Mouse (Mus musculus) T-helper 17 cell (primary cell): ENCODE measurements around the gene Zfp710.

ENCODE experiments used
- in situ Hi-C, 2 experiments: fragments of 300-600 bp; cut with MboI, MseI; formaldehyde crosslinking; loops; 1 replicate in 1 of 2; 2 replicates in 1 of 2; pipeline ENCODE4 v1.15.1; 2025; ENCODE audit warnings: high pct_unique_total_duplicates in 2 of 2

Gene Zfp710

DNA sequence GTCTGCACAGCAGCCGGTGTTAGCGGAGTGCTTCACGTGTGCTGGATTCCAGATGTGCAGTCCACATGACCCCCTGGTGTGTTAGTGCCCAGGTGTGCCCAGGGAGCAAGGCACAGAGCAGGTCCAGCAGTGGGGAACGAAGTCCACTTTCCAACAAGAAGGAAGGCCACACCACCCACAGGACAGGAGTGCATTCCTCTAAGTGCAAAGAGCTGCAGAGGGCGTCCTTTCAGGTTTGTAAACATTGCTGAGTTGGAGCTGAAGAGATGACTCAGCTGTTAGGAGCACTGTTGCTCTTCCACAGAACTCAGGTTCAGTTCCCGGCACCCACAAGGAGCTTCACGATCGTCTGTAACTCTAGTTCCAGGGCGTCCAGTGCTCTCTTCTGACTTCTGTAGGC lies 28.5 kb downstream of the Zfp710 start:
- in situ Hi-C loops, result no loop called here

DNA sequence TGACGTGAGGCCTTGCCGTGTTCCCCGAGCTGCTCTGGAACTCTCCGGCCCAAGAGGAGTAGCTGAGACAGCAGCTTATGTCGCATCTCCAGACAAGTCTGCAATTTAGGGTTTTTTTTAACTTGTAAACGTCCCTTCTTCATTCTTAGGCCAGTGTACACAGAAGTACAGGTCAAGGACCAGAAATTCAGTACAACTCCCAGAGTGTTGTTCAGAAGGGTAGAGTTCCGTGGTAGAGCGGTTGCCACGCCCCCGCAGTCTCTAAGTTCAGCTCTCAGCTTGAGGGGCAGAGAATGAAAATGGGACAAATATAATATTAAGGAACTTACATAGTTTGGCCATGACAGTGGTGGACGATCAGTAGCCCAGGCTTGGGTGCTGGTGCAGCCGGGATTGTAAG lies 31.2 kb downstream of the Zfp710 start:
- in situ Hi-C loops, result no loop called here

DNA sequence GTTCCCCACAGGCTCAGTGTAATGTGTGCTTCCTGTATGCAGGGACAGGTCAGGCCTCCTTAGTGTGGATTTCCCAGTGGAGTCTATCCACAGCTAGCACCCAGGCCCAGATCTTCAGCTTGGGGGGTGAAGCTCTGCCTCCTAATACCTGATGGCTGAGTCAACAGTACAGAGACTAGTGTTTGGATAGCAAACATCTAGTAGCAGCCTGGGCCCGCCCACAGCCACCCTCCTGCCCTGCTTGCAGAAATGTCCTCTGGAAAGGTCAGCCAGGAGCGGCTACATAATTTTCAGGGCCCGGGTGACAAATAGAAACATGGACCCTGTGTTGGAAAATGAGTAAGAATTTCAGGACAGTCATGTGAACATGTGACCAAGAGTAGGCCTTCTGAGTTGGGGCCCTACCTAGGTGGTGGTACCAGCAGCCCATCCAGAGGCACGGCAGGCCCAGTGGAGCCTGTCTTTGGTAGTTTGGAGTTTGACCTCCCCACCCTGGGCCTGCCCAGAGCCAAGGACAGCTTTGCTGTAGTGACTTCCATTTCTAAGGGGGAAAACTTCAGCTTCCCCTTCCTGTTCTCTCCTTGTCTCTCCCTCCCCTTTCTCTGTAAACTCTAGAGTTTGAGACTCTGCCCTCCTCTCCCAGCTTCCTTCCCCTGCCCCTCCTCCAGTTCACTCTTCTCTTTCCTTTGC lies 32.5 kb downstream of the Zfp710 start:
- in situ Hi-C loops, result no loop called here

DNA sequence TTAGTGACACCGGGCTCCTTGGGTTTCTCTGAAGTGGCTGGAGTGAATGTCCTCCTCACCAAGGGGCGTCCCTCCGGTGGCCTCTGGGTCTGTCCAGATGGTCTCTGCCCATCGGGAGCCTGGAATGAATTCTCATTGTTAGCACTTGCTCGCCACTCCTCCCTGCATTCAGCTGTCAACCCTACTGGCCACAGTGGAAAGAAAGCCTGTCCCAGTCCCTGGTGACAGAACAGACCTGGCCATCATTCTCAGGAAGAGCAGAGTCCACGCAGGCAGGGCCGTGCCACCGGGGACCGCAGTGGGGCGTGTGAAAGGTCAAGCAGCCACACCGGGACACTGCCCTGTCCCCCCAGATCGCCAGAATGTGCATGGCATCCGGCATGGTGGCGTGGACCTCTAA lies 33.2 kb downstream of the Zfp710 start:
- in situ Hi-C loops, result no loop called here

GRCm38 (mm10) chr7:80058405-80059063 lies 33.9 kb downstream of the Zfp710 start:
- in situ Hi-C loops, result no loop called here

GRCm38 (mm10) chr7:80059064-80059838 lies 34.6 kb downstream of the Zfp710 start:
- in situ Hi-C loops, result no loop called here

- in situ Hi-C loops, result no loop called here
Observed at GRCm38 (mm10) chr7:80060012-80060778, 35.6 kb downstream of the Zfp710 start.

- in situ Hi-C loops, result no loop called here
Observed at GRCm38 (mm10) chr7:80062083-80062826, 37.6 kb downstream of the Zfp710 start.

GRCm38 (mm10) chr7:80063244-80063643 lies 38.6 kb downstream of the Zfp710 start:
- in situ Hi-C loops, result no loop called here

GRCm38 (mm10) chr7:80063902-80064736 lies 39.5 kb downstream of the Zfp710 start:
- in situ Hi-C loops, result no loop called here

GRCm38 (mm10) chr7:80065250-80065649 lies 40.6 kb downstream of the Zfp710 start:
- in situ Hi-C loops, result no loop called here

DNA sequence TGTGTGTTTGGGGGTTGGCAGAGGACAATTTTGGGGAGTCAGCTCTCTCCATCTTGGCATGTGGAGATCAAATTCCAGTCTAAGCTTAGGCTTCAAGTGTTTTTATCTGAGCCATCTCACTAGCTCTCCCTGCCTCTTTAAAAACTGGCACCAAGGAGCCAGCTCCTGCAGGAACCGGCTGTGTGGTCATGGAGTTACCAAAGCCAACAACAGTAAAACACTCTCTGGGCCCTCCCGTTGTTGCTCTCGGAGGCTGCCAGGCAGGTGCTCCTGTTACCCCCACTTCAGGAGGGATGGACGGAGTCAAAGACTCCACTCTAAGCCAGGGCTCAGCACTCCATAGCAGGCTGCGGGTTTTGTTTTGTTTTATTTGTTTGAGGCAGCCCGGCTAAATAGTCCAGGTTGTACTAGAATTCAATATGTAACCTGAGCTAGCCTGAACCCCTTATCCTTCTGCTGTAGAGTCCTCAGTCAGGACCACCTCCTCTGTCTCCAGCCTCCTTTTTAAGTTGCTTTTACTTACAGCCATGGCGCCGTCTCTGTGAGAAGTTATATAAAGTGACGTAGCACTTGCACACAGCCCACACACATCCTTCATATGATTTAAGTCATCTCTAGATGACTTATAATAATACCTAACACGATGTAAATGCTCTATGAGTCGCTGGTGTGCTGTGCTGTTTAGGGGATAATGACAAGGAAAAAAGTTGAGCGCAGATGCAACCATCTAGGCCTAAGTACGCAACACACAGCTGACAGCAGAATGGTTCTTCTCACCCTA lies 42.3 kb downstream of the Zfp710 start:
- in situ Hi-C loops, result no loop called here

DNA sequence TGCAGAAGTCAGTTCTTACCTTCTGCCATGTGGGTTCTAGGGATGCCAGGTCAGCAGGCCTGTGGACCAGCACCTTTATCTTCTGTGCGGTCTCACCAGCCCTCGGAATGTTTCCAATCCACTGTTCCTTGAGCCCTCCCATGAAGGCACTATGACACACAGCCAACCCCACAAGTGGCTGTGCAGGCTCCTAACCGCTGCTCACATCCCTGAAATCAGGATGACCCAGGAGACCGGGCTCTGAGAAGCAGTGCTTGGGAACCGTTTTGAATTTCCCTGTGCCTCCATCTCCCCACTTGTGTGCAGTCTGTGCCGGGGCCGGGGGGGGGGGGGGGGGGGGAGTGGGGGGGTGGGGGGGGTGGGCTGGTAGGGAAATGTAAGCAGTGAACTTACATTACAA lies 43.7 kb downstream of the Zfp710 start:
- in situ Hi-C loops, result no loop called here

DNA sequence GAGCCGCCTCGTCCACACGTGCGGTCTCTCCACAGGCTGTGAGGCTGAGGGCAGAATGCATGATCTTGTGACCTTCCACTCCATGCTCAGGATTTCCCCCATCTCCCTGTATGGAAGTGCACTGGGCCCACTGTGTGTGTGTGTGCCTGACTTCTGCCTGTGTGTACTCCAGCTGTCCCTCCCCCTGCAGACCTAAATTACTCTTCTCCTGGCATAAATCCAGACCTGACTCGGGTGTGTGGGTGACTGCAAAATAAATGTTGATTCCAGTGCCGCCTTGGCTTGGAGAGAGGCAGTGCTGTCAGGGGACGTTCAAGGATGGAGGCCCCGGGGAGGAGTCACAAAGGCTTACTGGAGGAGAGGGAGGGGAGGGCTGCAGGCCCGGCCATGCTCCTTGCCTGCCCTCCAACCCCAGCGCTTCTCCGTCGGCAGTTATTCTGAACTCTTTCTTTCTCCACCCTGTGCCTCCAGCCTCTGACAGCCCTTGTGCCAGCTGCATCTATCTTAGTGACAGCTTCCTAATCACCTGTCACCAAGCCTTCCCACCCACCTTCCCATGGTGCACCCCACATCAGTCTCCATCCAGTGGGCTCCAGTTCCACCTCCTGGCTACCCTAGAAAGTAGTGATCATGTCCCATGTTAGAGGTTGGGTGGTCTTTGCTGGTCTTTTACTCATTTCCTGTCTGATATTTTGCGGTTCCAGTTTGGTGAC lies 45.2 kb downstream of the Zfp710 start:
- in situ Hi-C loops, result no loop called here

- in situ Hi-C loops, result no loop called here
Observed at GRCm38 (mm10) chr7:80071209-80071608, 46.6 kb downstream of the Zfp710 start.

GRCm38 (mm10) chr7:80072297-80072696 lies 47.7 kb downstream of the Zfp710 start:
- in situ Hi-C loops, result no loop called here

- in situ Hi-C loops, result no loop called here
Observed at GRCm38 (mm10) chr7:80073506-80073905, 48.9 kb downstream of the Zfp710 start.

GRCm38 (mm10) chr7:80074921-80075441 lies 50.4 kb downstream of the Zfp710 start:
- in situ Hi-C loops, result loop anchor here in 1 of 2 experiments (25.0 kb wide), 1 partner anchor 1762 kb away; the partner anchor contains the start of gene Btbd1
